Mouse (Mus musculus): Measurements from ENCODE around the gene Klhl12. TPM values are rescaled to one million over a fixed set of nuclear protein-coding genes. Genes with fewer than 3 reads are reported as not detected.

Gene Klhl12
- 9.6 and 11.0 TPM in 2 replicates for polyA plus RNA-seq (2015; fragmentation: Nextera tagmentation; extraction: Ambion mirVana)

GRCm38 (mm10) chr1:134454904-134455824, at the start of gene Klhl12:
Klhl12 (plus strand) TSS chr1:134455531.

GRCm38 (mm10) chr1:134415168-134415831, 40.0 kb upstream of the Klhl12 start, which contains the start of gene Adipor1:
Adipor1 (plus strand) TSS chr1:134415378.

GRCm38 (mm10) chr1:134494428-134495215, 39.3 kb downstream of the Klhl12 start, which contains the start of gene Rabif:
Rabif (plus strand) TSS chr1:134494648.

Other genes with a start within 250 kb of the Klhl12 start
- 1.1 and 1.5 TPM in 2 replicates for gene Adora1, start 220.1 kb upstream of the Klhl12 start, polyA plus RNA-seq (2015; fragmentation: Nextera tagmentation; extraction: Ambion mirVana)
- gene Myog, start 165.5 kb upstream of the Klhl12 start, polyA plus RNA-seq (2015; fragmentation: Nextera tagmentation; extraction: Ambion mirVana) = 349 and 369 TPM in 2 replicates
- 14.6 and 17.4 TPM in 2 replicates for gene Ppfia4, start 122.6 kb upstream of the Klhl12 start, polyA plus RNA-seq (2015; fragmentation: Nextera tagmentation; extraction: Ambion mirVana)
- gene Tmem183a, start 93.6 kb upstream of the Klhl12 start, polyA plus RNA-seq (2015; fragmentation: Nextera tagmentation; extraction: Ambion mirVana) = 27.1 and 34.4 TPM in 2 replicates
- gene 4933406M09Rik, start 69.6 kb upstream of the Klhl12 start, polyA plus RNA-seq (2015; fragmentation: Nextera tagmentation; extraction: Ambion mirVana) = not detected in 2 replicates
- 77.3 and 86.6 TPM in 2 replicates for gene Cyb5r1, start 50.0 kb upstream of the Klhl12 start, polyA plus RNA-seq (2015; fragmentation: Nextera tagmentation; extraction: Ambion mirVana)
- gene Adipor1, start 40.2 kb upstream of the Klhl12 start, polyA plus RNA-seq (2015; fragmentation: Nextera tagmentation; extraction: Ambion mirVana) = 106 and 110 TPM in 2 replicates
- gene Rabif, start 39.1 kb downstream of the Klhl12 start, polyA plus RNA-seq (2015; fragmentation: Nextera tagmentation; extraction: Ambion mirVana) = 17.0 and 18.3 TPM in 2 replicates
- not detected in 2 replicates for gene Mgat4e, start 94.2 kb downstream of the Klhl12 start, polyA plus RNA-seq (2015; fragmentation: Nextera tagmentation; extraction: Ambion mirVana)
- gene Kdm5b, start 104.6 kb downstream of the Klhl12 start, polyA plus RNA-seq (2015; fragmentation: Nextera tagmentation; extraction: Ambion mirVana) = 15.8 and 17.1 TPM in 2 replicates
- 0.14 and 0.17 TPM in 2 replicates for gene Syt2, start 191.1 kb downstream of the Klhl12 start, polyA plus RNA-seq (2015; fragmentation: Nextera tagmentation; extraction: Ambion mirVana)

All from skeletal muscle tissue, postnatal 0 days (tissue).